Mouse (Mus musculus): Measurements from ENCODE around the gene Psat1.

The Psat1 gene

GRCm38 (mm10) chr19:15947237-15947636 is at the start of gene Psat1:
Gene Psat1 (minus strand): TSS chr19:15947337.
- DNase-seq, result no peak

GRCm38 (mm10) chr19:15990102-15990501 is 43.0 kb upstream of the Psat1 start:
- DNase-seq, result no peak

DNA sequence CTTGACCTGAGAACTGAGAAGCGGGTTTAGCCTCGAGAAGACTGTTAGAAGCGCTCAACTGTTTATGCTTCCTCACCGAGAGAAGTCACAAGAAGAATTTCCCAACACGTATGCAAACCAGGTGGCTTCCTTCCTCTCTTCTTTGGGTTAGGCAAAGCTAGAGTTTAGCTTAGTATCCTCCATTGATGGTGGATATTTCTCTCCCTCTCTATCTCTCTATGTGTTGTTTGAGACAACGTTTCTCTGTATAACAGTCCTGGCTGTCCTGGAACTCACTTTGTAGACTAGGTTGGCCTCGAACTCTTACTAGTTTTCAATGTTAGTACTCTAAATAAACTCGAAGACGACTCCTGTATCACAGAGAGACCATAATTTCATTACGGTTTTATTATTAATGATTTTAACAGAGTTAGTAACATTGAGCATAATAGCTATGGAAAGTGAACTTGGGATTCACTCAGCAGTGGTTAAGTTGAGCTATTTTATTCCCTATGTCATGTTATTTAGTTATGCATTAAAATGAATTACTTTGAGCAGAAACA is 38.1 kb upstream of the Psat1 start:
- DNase-seq, result no peak

GRCm38 (mm10) chr19:15984449-15985171 is 37.5 kb upstream of the Psat1 start, which contains the start of gene Cep78:
Gene Cep78 (minus strand): TSS chr19:15984989.
- peak; percentile 93 for DNase-seq

GRCm38 (mm10) chr19:15983739-15984344 is 36.7 kb upstream of the Psat1 start:
- DNase-seq, result no peak

- DNase-seq, result no peak
Measured at GRCm38 (mm10) chr19:15982926-15983738, 36.0 kb upstream of the Psat1 start.

- DNase-seq, result peak; percentile 62
Measured at GRCm38 (mm10) chr19:15981861-15982260, 34.7 kb upstream of the Psat1 start.

DNA sequence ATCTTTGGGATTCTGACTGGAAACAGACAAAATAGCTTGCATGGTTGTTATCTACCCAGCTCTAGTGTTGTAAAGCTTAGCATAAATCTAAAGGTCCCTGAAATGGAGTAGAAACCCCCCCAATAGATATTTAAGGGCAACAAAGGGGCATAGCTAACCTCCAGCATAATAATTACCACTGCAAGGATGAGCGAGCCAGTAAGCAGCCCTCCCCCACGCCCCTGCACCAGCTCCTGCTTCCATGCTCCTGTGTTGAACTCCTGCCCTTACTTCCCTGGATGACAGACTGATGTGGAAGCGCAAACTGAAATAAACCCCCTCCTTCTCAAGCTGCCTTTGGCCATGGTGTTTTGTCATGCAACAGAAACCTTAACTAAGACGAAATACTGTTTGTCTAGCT is 26.2 kb upstream of the Psat1 start:
- no peak for DNase-seq

- no peak for DNase-seq
Measured at GRCm38 (mm10) chr19:15965082-15965481, 17.9 kb upstream of the Psat1 start.

DNA sequence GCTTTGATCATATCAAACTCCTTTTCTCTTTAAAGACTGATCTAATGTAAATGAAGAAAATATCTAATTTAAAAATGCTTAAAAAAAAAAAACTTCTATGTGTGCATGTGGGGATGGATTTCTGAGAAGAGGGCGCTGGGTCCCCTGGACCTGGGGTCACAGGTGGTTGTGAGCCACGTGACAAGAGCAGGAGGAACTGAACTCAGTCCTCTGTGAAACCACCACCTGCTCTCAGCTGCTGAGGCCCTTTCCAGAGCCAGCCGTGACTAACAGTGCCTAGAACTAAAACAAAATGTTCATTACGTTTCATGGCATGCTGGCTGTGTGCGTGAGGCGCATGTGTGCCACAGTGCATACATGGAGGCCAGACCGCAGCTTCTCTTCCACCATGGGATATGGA is 17.4 kb upstream of the Psat1 start:
- no peak for DNase-seq

- DNase-seq, result no peak
Measured at GRCm38 (mm10) chr19:15963011-15963695, 16.0 kb upstream of the Psat1 start.

DNA sequence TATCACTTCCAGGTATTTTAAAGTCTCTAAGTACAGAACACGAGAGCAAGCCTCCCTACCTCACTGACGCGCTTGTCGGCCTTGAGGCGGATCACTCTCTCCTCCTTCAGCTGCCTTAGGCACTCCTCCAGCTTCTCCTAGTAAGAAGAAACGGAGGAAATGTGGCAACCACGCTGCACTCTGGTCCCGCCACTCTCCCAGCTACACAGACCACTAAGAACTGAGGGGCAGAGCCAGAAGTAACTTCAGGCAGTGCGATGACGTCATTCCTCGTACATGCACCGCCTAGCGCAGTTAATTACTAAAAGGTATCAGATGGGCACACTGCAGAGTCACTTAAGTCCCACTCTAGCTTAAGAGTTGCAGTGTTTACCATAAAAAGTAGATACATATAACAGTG is 15.2 kb upstream of the Psat1 start:
- DNase-seq, result no peak

GRCm38 (mm10) chr19:15950225-15950624 is 3.1 kb upstream of the Psat1 start:
- no peak for DNase-seq

DNA sequence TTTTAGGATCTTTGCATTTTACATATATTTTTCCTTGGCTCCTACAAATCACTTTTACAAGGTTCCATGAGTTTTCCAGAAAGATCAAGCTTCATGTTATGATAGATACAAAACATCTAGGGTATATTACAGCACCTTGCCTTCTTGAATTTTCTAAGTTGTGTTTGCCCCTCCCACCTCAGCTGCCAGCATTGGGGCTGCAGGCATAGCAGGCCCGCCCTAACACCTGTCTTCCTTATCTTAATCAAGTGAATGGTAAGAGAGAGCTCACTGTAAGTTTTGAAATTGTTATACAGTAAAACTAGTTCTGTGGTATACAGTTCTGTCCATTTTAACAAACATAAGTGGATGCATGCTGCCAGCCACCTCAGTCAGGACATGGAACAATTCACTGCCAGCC is 1.7 kb upstream of the Psat1 start:
- DNase-seq, result no peak

DNA sequence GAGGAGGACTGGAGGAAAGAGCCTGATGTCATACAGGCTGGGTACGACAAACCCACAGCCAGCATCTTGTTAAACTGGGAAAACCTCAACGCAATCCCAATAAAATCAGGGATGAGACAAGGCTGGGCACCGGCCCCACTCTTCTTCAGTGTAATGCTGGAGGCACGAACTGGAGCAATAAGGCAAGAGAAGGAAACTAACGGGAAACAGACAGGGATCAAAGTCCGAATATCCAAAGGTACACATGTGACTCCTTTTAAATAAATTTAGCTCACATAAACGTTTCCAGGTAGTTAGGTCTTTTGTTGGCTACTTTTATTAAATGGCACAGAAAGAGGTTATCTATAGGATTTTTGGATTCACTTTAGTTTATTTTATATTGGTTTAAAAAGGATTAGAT is 1.3 kb upstream of the Psat1 start:
- DNase-seq, result no peak

- no peak for DNase-seq
Measured at GRCm38 (mm10) chr19:15946663-15947062, 474 bp downstream of the Psat1 start.

DNA sequence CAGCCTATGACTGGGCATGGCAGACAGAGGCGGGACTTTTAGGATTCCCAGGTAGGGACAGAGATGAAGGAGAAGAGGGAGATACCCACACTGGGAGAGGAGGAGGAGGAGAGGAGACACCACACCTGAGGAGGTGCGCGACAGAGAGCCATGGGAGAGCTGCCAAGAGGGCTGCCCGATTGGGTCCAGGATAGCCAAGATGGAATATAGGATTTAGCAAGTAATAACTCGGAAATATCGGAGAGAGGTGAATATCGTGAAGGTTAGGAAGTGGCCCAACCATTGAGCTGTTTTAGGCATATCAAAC is 4.1 kb downstream of the Psat1 start:
- no peak for DNase-seq

- no peak for DNase-seq
Measured at GRCm38 (mm10) chr19:15942421-15943116, 4.6 kb downstream of the Psat1 start.

GRCm38 (mm10) chr19:15941399-15941798 is 5.7 kb downstream of the Psat1 start:
- peak; percentile 24 for DNase-seq

- peak; percentile 32 for DNase-seq
Measured at GRCm38 (mm10) chr19:15925719-15926045, 21.5 kb downstream of the Psat1 start.

- DNase-seq, result peak; percentile 90
Measured at GRCm38 (mm10) chr19:15924866-15925718, 22.0 kb downstream of the Psat1 start.

Measured in liver (tissue).